Mouse (Mus musculus): ENCODE measurements around the gene Cpne9. TPM values are rescaled to one million over a fixed set of nuclear protein-coding genes. Genes with fewer than 3 reads are reported as not detected.

Gene Cpne9
- polyA plus RNA-seq (2015; fragmentation: Nextera tagmentation; extraction: Ambion mirVana), result 0.31 and 0.58 TPM in 2 replicates

DNA sequence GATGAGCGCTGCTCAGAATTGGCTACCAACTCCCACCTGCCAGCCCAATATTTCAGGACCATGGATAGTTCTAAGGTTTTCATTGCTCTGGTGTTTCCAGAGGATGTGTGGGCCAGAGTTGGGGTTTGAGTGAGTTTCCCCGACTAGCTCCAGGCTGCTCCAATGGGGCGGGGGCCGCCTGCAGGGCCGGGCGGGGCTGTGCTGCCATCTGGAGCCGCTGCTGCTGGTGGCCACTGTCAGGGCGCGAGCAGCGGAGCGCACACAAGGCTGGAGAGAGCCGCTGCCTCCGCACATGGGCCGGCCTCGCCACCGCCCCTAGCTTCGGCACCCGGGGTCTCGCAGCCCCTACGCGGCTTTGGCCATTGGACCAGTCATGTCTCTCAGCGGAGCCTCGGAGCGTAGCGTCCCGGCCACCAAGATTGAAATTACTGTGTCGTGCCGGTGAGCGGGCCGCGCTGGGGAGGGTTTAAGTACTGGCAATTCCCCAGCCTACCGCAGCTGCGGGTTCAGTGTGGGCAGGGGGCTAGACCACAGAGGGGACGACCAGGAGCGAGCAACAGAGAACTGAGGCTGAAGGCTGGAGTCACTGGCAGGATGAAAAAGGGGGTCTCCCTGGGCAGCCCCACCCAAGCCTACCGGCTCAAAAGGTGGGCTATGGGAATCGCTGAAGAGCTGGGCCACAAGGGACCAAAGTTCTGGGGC, at the start of gene Cpne9:
Gene Cpne9 (plus strand): TSS at position 207 of the 702 bp plus-strand sequence.
- Histone ChIP-seq H3K27me3 (peaks cover 51% of the 10 kb centered on the region), H3K9me3 (no peaks in the 10 kb centered on the region), H3K4me2 (peak within 1 kb of the TSS; percentile 70), H3K4me1 (replicated peaks) (peaks cover 18% of the 10 kb centered on the region), H3K9ac (peak within 1 kb of the TSS; percentile 60), H3K27ac (replicated peaks) (no peak within 1 kb of the TSS), H3K36me3 (peaks cover 26% of the 10 kb centered on the region), H3K4me3 (peak within 1 kb of the TSS; percentile 35)
- peak; percentile 82; the same call in 1 of the 2 replicates for ATAC-seq (ENCODE audit: low read depth)
- WGBS, result 1% methylated on average over 37 of the region's 37 CpGs

- WGBS, result 68% methylated on average over 5 of the region's 5 CpGs
- ATAC-seq (ENCODE audit: low read depth), result no peak
- H3K36me3 ChIP-seq, result peaks cover 4% of the 10 kb centered on the region; the same call in 1 of the 2 replicates
- no peak overlapping the region for H3K4me3 ChIP-seq
- peaks cover 18% of the 10 kb centered on the region for H3K4me1 ChIP-seq (replicated peaks)
- H3K27me3 ChIP-seq, result no peaks in the 10 kb centered on the region
- peaks cover 3% of the 10 kb centered on the region; the same call in 1 of the 2 replicates for H3K9me3 ChIP-seq
- H3K27ac ChIP-seq (replicated peaks), result no peak overlapping the region
- H3K4me2 ChIP-seq, result no peak overlapping the region
- H3K9ac ChIP-seq, result no peak overlapping the region
These were observed 47.0 kb upstream of the Cpne9 start for GRCm38 (mm10) chr6:113235141-113235540.

DNA sequence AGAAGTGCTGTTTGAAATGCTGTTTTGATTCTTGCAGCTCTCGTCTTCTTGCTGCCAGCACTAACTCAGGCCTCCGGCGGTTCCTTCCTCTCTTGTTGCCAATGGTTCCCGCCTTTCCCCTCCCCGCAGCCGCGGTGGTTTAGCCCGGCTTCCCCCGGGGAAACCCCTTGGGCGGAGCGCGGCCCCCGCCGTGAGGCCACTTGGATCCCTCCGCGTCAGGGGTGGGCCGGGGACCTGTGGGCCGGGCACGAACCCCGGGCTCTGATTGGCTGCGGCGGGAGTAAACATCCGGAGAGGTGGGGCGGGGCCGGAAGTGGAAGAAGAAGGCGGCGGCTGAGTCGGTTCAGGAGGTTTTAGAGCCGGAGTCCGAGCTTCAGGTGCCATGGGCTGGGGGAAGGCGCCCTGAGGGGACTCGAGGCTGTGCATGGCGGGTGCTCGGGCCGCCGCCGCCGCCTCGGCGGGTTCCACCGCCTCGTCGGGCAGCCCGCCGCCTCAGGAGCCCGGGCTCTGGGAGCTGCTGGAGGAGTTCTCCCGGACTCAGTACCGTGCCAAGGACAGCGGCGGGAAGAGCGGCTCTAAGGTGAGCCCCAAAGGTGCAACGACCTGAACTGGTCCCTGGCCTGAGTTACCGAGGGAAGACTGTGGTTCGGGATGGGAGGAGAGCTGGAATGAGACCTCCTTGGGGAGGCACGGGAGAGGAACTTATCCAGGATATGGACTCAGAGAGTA, 44.4 kb upstream of the Cpne9 start, which contains the start of gene Mtmr14:
Gene Mtmr14 (plus strand): TSS at position 302 of the 729 bp plus-strand sequence.
- H3K4me3 ChIP-seq, result peak within 1 kb of the TSS; percentile 78
- WGBS, result under 1% methylated on average over 54 of the region's 55 CpGs
- H3K9ac ChIP-seq, result peak within 1 kb of the TSS; percentile 81
- H3K27ac ChIP-seq (replicated peaks), result peak within 1 kb of the TSS; percentile 73
- no peaks in the 10 kb centered on the region for H3K9me3 ChIP-seq
- H3K36me3 ChIP-seq, result peaks cover 20% of the 10 kb centered on the region
- H3K4me1 ChIP-seq (replicated peaks), result peaks cover 18% of the 10 kb centered on the region
- H3K27me3 ChIP-seq, result no peaks in the 10 kb centered on the region
- peak within 1 kb of the TSS; percentile 96 for H3K4me2 ChIP-seq
- peak; percentile 99 for ATAC-seq (ENCODE audit: low read depth)

DNA sequence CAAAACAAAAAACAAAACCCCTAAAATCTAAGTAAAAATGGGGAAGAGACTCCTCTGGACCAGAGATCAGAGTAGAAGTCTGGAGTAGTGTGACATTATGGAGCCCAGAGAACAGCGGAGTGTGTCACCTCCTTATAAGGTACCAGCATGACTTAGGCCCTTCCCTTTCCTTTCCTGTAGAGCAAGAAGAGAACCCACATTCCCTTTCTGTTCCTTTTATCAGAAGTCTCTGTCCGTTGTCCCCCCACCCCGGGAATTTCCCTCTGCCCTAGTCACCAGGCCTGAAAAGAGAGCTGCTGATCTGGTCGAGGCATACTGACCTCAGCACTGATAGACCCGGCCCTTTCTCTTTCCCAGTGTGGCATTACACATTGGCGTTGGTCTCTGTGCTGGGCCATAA, 43.7 kb upstream of the Cpne9 start:
- H3K27ac ChIP-seq (replicated peaks), result no peak overlapping the region
- H3K4me2 ChIP-seq, result peak overlapping the region; percentile 96
- H3K4me1 ChIP-seq (replicated peaks), result peaks cover 18% of the 10 kb centered on the region
- H3K4me3 ChIP-seq, result peak overlapping the region; percentile 78
- H3K9ac ChIP-seq, result peak overlapping the region; percentile 81
- WGBS, result 39% methylated on average over 6 of the region's 6 CpGs
- H3K9me3 ChIP-seq, result no peaks in the 10 kb centered on the region
- no peak; the same call in 1 of the 2 replicates for ATAC-seq (ENCODE audit: low read depth)
- peaks cover 26% of the 10 kb centered on the region for H3K36me3 ChIP-seq
- no peaks in the 10 kb centered on the region for H3K27me3 ChIP-seq

- 85% methylated on average over 1 of the region's 1 CpGs for WGBS
- Histone ChIP-seq H3K4me3 (no peak overlapping the region), H3K4me2 (no peak overlapping the region), H3K27ac (replicated peaks) (no peak overlapping the region), H3K27me3 (no peaks in the 10 kb centered on the region), H3K36me3 (peaks cover 39% of the 10 kb centered on the region), H3K4me1 (replicated peaks) (peaks cover 13% of the 10 kb centered on the region), H3K9ac (no peak overlapping the region), H3K9me3 (no peaks in the 10 kb centered on the region)
- ATAC-seq (ENCODE audit: low read depth), result no peak
These were observed 39.4 kb upstream of the Cpne9 start for GRCm38 (mm10) chr6:113242753-113243152.

GRCm38 (mm10) chr6:113245585-113245984, 36.5 kb upstream of the Cpne9 start:
- H3K9me3 ChIP-seq, result no peaks in the 10 kb centered on the region
- H3K27me3 ChIP-seq, result no peaks in the 10 kb centered on the region
- H3K36me3 ChIP-seq, result peaks cover 43% of the 10 kb centered on the region
- H3K27ac ChIP-seq (replicated peaks), result no peak overlapping the region
- no peak overlapping the region for H3K4me2 ChIP-seq
- 91% methylated on average over 2 of the region's 2 CpGs for WGBS
- no peak for ATAC-seq (ENCODE audit: low read depth)
- H3K4me3 ChIP-seq, result no peak overlapping the region
- H3K4me1 ChIP-seq (replicated peaks), result no peaks in the 10 kb centered on the region
- no peak overlapping the region for H3K9ac ChIP-seq

- H3K4me1 ChIP-seq (replicated peaks), result no peaks in the 10 kb centered on the region
- peaks cover 62% of the 10 kb centered on the region for H3K36me3 ChIP-seq
- H3K4me3 ChIP-seq, result no peak overlapping the region
- H3K9me3 ChIP-seq, result no peaks in the 10 kb centered on the region
- no peak for ATAC-seq (ENCODE audit: low read depth)
- H3K9ac ChIP-seq, result no peak overlapping the region
- no peak overlapping the region for H3K27ac ChIP-seq (replicated peaks)
- 89% methylated on average over 5 of the region's 5 CpGs for WGBS
- H3K27me3 ChIP-seq, result no peaks in the 10 kb centered on the region
- H3K4me2 ChIP-seq, result no peak overlapping the region
These were observed 31.3 kb upstream of the Cpne9 start for GRCm38 (mm10) chr6:113250786-113251185.

GRCm38 (mm10) chr6:113251921-113252320, 30.2 kb upstream of the Cpne9 start:
- Histone ChIP-seq H3K27ac (replicated peaks) (no peak overlapping the region), H3K9ac (no peak overlapping the region), H3K4me2 (no peak overlapping the region), H3K9me3 (no peaks in the 10 kb centered on the region), H3K4me1 (replicated peaks) (no peaks in the 10 kb centered on the region), H3K4me3 (no peak overlapping the region), H3K27me3 (no peaks in the 10 kb centered on the region), H3K36me3 (peaks cover 70% of the 10 kb centered on the region)
- no peak for ATAC-seq (ENCODE audit: low read depth)

- Histone ChIP-seq H3K9ac (no peak overlapping the region), H3K27ac (replicated peaks) (no peak overlapping the region), H3K36me3 (peaks cover 91% of the 10 kb centered on the region), H3K4me3 (no peak overlapping the region), H3K27me3 (no peaks in the 10 kb centered on the region), H3K4me2 (no peak overlapping the region), H3K4me1 (replicated peaks) (no peaks in the 10 kb centered on the region), H3K9me3 (no peaks in the 10 kb centered on the region)
- ATAC-seq (ENCODE audit: low read depth), result no peak
These were observed 27.2 kb upstream of the Cpne9 start for GRCm38 (mm10) chr6:113254899-113255298.

DNA sequence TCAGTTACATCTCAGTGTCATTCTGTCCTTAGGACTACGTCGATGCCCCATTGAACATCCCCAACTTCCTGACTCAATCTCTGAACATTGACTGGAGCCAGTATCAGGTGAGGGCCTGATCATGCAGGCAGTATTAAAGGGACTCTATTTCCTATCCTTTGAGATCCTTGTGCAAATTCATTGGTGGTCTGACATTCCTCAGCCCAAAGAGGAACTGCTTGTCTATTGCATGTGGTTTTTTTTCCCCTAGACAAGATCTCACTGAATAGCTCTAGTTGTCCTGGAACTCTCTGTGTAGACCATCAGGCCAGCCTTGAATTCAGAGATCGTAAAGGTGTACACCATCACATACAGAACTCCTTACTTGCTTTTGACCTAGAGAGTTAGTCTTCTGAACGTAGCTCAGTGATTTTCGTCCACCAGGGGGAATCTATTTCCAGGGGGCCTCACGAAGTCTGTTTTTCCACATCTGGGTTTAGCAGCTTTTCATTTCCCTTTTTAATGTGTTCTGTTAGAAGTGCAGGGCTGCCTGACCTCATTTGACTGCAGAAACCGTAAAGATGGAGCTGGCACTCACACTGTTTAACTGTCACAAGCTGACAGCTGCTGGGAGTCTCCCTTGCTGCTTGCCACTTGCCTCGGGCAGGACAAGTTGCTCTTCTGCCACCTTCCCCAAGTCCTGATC, 20.8 kb upstream of the Cpne9 start:
- H3K27me3 ChIP-seq, result no peaks in the 10 kb centered on the region
- no peaks in the 10 kb centered on the region for H3K9me3 ChIP-seq
- ATAC-seq (ENCODE audit: low read depth), result no peak
- H3K9ac ChIP-seq, result no peak overlapping the region
- WGBS, result 90% methylated on average over 8 of the region's 8 CpGs
- H3K4me2 ChIP-seq, result no peak overlapping the region
- no peak overlapping the region for H3K4me3 ChIP-seq
- H3K27ac ChIP-seq (replicated peaks), result no peak overlapping the region
- H3K4me1 ChIP-seq (replicated peaks), result no peaks in the 10 kb centered on the region
- H3K36me3 ChIP-seq, result peaks cover 96% of the 10 kb centered on the region

DNA sequence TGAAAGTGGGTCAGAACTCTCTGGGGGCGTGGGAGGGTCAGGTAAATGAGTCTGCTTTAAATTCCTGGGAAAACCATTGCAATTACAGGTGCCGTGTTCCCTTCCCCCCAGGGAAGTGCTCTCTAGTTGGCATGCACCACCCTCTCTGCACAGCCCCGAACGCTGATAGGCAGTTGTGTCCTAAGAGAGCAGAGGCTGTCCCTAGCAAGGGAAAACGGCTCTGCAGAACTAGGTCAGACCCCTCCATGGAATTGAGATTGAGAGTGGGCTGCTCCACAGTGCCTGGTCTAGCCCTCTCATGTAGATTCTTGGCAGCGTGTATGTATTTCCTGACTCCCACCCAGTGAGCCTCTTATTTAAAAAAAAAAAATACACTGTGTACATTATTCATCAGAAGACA, 18.6 kb upstream of the Cpne9 start:
- Histone ChIP-seq H3K4me2 (no peak overlapping the region), H3K27me3 (no peaks in the 10 kb centered on the region), H3K4me3 (no peak overlapping the region), H3K9ac (no peak overlapping the region), H3K27ac (replicated peaks) (no peak overlapping the region), H3K9me3 (no peaks in the 10 kb centered on the region), H3K4me1 (replicated peaks) (no peaks in the 10 kb centered on the region), H3K36me3 (peaks cover 98% of the 10 kb centered on the region)
- no peak for ATAC-seq (ENCODE audit: low read depth)
- 89% methylated on average over 6 of the region's 6 CpGs for WGBS

GRCm38 (mm10) chr6:113264429-113264828, 17.7 kb upstream of the Cpne9 start:
- no peak overlapping the region for H3K4me3 ChIP-seq
- no peak for ATAC-seq (ENCODE audit: low read depth)
- H3K4me1 ChIP-seq (replicated peaks), result no peaks in the 10 kb centered on the region
- H3K36me3 ChIP-seq, result peaks cover 99% of the 10 kb centered on the region
- H3K27me3 ChIP-seq, result no peaks in the 10 kb centered on the region
- H3K9ac ChIP-seq, result no peak overlapping the region
- no peak overlapping the region for H3K27ac ChIP-seq (replicated peaks)
- H3K4me2 ChIP-seq, result no peak overlapping the region
- WGBS, result 92% methylated on average over 8 of the region's 8 CpGs
- no peaks in the 10 kb centered on the region for H3K9me3 ChIP-seq

Data from neural tube, embryonic 13.5 days (tissue).